Mouse (Mus musculus): ENCODE measurements around the gene Prkg1.

The Prkg1 gene

DNA sequence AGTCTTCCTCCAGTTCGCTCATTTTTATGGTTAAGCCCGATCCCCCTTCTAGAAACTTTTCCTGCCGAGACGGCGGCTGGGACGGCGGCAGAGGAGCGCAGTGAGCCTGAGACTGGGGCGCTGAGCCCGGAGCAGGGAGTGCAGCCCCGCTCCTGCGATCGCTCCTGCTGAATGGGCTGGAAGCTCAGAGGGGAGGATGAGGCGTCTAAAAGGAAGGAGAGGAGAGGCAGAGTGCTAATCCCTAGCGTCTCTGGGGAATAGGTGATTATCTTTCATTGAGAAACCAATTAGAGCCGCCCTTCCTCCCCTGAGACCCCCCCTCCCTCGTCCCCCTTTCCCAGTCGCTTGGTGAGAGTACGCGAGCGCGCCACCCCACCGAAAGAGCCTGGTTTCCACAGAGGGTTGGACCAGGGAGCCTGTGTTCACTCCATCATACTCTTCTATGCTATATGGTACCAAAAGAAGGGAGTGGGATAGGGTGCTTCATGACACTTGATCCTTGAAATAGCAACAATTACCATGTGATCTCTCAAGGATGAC lies at the start of gene Prkg1:
Gene Prkg1 (minus strand): TSS at position 233 of the 540 bp plus-strand sequence.
- DNase-seq (ENCODE audit: low spot score): no peak

GRCm38 (mm10) chr19:31813087-31813486 lies 48.3 kb upstream of the Prkg1 start:
- no peak for DNase-seq (ENCODE audit: low spot score)

DNA sequence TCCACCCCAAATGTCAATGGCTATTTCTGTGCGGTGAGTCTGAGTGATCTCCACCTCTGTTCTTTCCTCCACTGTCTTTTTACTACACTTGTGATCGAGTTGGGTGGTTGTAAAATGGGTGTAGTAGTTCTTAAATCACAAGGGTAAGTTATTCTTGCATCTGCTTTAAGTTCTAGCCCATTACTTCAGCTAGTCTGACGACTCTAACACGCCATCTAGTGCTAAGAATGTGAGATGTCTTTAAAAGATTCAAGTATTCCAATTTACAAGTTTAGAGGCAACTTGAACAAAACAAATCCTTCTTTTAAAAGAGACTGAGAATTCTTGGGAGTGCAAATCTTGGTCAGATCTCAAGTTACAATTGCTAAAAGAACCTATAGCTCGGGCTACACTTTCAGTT lies 46.5 kb upstream of the Prkg1 start:
- DNase-seq (ENCODE audit: low spot score): peak; percentile 25

DNA sequence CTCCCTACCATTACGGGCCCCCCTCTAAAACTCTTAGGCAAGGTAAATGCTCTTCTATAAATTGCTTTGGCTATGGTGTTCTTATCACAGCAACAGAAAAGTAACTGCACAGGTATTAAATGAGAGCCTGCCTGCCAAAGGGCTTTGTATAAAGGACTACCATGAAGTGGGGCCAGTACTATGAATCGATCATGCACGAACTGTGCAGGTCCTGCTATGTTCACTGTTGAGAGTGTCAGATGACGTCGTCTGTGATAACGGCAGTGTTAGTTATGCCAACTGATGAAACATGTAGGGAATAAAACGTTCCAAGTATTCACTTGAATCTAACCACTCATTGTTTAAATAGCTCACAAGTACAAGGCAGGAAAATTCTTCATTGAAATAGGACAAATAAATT lies 40.6 kb upstream of the Prkg1 start:
- DNase-seq (ENCODE audit: low spot score): no peak

DNA sequence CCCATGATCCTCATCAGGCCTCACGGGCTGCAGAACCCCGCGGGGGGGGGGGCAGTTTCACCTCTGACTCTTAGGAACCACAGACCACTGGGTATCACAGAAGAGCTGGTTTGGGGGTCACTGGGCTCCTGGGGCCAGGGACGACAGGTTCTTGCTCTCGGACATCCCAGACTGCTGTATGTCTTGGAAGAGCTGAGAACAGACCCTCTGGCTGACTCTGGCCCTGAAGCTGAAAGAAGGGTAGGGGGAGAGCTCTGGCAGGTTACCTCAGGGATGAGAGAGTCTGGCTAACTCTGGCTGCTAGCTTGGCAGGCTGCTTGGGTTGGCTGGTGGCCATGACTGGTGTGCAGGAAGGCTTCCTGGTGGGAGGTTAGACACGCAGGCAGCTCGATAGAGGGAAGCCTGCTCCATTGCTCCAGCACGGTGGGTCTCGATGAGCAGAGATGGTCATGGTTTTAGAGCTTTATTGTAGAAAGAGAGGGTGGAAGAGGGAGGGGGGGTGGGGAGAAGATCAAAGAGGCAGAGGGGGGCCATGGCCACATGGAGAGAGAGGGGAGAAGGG lies 30.7 kb upstream of the Prkg1 start:
- no peak for DNase-seq (ENCODE audit: low spot score)

- no peak for DNase-seq (ENCODE audit: low spot score)
Observed at GRCm38 (mm10) chr19:31791724-31792123, 26.9 kb upstream of the Prkg1 start.

GRCm38 (mm10) chr19:31781521-31782018 lies 16.7 kb upstream of the Prkg1 start:
- DNase-seq (ENCODE audit: low spot score): no peak

DNA sequence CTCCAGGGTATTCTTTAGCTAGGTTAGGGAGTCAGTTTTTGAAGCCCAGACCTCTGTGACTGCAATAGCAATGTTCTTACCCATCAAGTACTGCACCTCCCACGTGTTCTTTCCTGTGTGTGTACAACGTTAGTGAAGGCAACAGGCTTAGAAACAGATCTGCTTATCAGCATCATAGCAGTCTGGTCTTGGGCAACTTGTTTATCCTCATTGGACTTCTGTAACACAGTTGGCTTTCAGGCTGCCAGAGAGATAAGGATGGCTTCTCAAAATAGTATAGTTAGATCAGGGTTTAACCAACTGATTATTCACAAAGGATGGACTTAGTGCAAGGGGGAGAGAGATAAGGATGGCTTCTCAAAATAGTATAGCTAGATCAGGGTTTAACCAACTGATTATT lies 16.2 kb upstream of the Prkg1 start:
- DNase-seq (ENCODE audit: low spot score): no peak

DNA sequence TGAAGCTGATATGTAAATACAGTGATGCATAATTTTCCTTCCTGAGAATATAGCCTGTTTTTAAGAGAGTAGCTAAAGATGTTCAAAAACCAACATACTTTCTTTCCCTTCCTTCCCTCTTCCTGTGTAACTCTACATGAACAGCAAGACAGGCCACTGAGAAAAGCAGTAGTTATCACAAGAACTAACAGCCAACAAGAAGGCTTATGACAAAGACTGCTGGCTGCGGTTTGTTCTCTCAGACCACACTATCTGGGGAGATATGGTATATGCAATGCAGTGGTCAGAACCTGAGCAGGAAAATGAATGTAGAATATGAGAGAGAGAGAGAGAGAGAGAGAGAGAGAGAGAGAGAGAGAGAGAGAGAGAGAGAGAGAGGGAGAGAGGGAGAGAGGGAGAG lies 15.4 kb upstream of the Prkg1 start:
- no peak for DNase-seq (ENCODE audit: low spot score)

GRCm38 (mm10) chr19:31779021-31779420 lies 14.2 kb upstream of the Prkg1 start:
- DNase-seq (ENCODE audit: low spot score): no peak

DNA sequence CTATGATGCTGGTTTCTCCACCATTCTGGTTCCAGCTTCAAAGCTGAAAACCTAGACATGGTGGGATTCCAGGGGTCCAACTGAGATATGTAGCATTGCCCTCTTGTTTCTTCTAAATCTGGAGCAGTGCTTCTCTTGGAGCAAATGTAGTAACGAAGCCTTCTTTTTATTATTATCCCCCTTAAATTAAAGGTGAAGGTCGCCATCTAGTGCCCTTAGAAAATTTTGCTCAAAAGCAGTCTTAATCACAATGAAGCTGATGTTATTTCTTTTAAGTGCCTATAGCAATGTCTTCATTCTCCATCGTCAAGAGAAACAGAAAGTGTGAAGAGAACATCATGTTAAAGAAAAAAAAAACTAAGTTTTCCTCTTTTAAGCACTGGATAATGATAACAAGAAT lies 2.2 kb upstream of the Prkg1 start:
- DNase-seq (ENCODE audit: low spot score): peak; percentile 19

DNA sequence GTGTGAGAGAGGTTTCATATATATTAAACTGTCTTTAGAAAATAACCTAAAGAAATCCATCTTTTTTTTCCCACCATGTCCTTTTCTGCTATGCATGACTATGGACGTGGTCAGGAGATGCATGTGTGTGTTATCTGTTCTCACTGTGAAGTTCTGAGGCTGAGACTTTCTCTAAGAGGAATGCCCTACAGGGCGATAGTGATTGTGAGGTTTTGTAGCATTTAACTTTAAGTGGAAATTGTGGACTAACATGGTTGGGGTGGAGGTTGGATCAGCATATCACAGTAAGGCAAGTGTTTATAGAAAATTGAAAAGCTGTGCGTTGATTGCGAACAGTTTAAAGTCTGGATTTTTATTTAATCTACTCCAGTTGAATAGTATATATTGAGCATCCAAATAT lies 618 bp upstream of the Prkg1 start:
- no peak for DNase-seq (ENCODE audit: low spot score)

GRCm38 (mm10) chr19:31763951-31764800 lies 657 bp downstream of the Prkg1 start:
- DNase-seq (ENCODE audit: low spot score): peak; percentile 61

- DNase-seq (ENCODE audit: low spot score): no peak
Observed at GRCm38 (mm10) chr19:31763246-31763821, 1.5 kb downstream of the Prkg1 start.

DNA sequence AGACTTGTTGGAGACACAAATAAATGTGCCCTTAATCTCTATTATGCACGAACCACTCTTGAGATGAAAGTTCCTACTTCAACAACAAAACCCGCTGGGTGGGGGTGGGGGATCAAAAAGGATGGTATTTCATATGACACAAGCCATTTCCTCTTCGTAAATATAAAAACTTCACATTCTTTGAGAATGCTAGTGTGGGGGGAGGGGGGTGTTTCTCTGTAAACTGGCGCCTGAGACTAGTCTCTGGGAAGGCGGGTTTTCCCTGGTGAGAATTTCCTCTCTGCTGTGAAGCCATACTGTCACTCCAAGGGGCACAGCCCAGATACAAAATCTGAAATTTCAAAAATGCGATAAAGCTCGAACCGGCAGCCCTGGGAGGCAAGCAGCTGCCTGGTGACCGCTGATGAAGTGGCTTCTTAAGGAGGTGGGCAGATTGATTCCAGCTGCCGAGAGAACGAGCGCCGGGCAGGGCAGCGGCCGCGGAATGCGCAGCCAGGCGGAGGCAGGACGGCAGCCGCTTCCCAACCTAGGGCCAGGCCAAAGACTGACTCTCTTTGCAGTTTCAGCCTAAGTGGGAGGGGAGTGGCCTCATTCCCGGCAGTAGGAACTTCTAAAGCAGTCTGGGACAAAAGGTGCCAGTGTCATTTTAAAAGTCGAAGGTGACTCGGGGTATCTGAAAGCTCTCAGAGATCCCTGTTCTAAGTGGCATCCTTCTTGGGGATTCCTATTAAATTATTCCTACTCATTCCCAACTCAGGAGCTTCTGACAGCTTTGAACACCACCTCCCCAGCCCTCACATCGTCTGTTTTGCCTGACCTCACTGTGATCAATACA lies 2.2 kb downstream of the Prkg1 start:
- peak; percentile 77 for DNase-seq (ENCODE audit: low spot score)

GRCm38 (mm10) chr19:31759855-31760254 lies 5.0 kb downstream of the Prkg1 start:
- DNase-seq (ENCODE audit: low spot score): no peak

DNA sequence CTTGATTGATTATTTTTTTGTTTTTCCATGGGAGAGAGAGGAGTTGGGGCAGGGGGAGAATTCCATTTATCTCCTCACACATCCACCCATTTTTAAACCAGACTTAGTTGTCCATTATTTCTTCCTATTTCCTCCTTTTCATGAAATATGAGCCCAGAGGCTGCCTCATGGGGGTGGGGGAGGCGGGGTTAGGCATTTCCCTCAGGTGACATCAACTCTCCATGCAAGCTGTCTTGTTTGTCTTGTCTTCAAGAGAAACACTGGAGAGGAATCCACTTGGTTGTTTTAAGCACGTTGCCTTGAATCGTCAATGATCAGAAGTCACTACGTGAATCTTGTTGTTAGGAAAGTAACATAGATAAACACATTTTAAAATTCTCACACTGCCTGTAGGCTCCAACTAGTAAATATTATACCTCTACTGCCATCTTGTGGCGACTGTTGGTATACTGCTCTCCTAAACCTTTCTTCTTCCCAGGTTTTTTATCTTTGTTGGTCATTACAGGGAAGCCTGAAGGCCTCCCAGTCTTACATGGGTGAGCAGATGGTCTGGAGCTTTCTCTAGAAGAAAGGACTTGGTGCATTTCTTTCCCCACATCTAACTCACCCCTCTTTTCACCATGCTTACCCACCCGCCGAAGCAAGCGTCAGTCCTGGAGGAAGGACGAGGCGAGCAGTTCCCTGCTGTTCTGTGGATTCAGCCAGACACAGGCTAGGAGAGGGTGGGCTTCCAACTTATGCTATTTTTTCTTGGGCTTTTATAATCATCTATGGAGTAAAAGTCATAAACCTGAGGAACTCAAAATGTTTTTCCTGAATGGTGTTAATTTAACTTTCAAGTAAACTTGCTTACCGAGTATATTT lies 8.7 kb downstream of the Prkg1 start:
- peak; percentile 63 for DNase-seq (ENCODE audit: low spot score)

GRCm38 (mm10) chr19:31754642-31755287 lies 10.1 kb downstream of the Prkg1 start:
- DNase-seq (ENCODE audit: low spot score): no peak

DNA sequence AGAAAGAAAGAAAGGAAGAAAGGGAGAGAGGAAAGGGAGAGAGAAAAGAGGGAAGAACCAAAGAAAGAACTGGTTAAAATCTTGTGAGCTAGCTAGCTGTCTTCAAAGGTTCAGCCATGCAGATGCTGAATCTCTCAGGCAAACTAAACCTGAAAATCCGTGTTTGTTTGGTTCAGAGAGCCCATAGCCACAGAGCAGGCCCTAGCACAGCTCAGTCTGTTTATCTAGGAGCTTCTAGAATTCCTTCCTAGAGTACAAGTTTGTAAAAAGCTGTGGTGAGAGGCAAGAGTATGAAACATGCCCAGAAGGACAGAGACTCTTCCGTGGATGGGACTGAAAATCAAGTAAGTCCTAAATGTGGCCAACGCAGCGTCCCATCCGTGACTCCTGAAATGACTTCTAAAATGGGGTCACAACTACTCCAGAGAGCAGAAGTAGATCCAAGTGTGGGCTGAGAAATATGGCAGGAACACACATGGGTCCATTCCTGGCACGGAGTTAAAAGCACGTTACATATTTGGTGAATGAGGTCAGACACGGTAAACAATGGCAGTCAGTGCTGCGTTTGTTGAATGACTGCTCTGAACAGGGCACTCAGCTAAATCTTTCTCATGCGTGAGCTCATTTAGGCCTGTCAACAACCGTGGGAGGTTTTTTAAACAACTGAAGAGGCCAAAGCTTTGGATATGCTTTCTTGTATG lies 13.7 kb downstream of the Prkg1 start:
- DNase-seq (ENCODE audit: low spot score): peak; percentile 62

- peak; percentile 50 for DNase-seq (ENCODE audit: low spot score)
Observed at GRCm38 (mm10) chr19:31746635-31747034, 18.2 kb downstream of the Prkg1 start.

Measured in lung, postnatal 25 days (tissue).